Mouse (Mus musculus): ENCODE results near the gene Ninj2. TPM values are rescaled to one million over a fixed set of nuclear protein-coding genes. Genes with fewer than 3 reads are reported as not detected.

Gene Ninj2
- polyA plus RNA-seq, 1 experiment from 2014 or later = not detected

DNA sequence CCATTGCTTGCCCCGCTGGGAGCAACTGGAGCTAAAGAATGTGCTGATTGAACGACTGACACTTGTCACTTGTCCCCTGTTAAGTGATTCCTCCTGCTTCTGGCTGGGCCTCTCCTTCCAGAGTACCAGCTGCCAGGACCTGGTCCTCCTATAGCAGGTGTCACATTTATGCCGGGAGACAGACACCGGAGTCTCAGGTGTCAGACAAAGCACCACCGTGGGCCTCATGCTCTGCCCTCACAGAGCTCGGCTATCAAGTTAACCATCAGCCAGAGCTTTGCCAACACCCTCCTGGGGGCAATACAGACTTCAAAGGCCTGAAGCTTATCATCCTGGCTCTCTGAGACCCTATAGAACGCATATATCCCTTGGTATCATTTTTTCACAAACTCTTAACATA lies 142.7 kb downstream of the Ninj2 start:
- WGBS = 53% methylated on average over 7 of the region's 7 CpGs

DNA sequence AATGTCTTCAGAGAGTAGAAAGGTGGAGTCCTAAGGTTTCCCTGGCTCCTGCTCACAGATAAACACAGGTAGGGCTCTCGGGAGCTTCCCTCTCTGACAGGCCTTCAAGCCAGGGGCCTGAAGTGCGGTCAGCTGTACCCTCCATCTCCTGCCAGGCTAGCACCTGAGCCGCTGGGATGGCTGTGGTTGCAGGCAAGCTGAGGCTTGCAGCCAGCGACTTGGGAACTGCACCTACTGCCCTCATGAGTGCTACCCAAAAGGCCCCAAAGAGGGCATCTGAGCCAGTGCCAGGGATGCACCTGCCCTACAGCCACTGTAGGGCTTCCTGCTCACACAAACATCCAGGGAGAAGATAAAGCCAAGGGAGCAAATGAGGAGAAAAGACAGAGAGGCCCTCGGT lies 147.3 kb downstream of the Ninj2 start:
- no peaks in the 10 kb centered on the region for H3K4me1 ChIP-seq (ENCODE audit: control insufficient read depth, insufficient read depth, low read length)
- no peaks in the 10 kb centered on the region for H3K27me3 ChIP-seq (ENCODE audit: control insufficient read depth, insufficient read depth, low read length)
- no peak for ATAC-seq (ENCODE audit: low read depth)
- H3K4me3 ChIP-seq (ENCODE audit: low read depth, low read length) = no peak overlapping the region
- no peak overlapping the region for H3K9ac ChIP-seq (replicated peaks; ENCODE audit: low read depth, low read length)
- H3K27ac ChIP-seq (ENCODE audit: low read depth, low read length) = no peak overlapping the region
- H3K9me3 ChIP-seq (ENCODE audit: control insufficient read depth, low read length) = no peaks in the 10 kb centered on the region
- WGBS = 85% methylated on average over 5 of the region's 5 CpGs
- H3K36me3 ChIP-seq (ENCODE audit: control insufficient read depth, insufficient read depth, low read length) = no peaks in the 10 kb centered on the region
- no peak overlapping the region for H3K4me2 ChIP-seq (ENCODE audit: low read depth, low read length)

More for the DNA sequence above, 142.7 kb downstream of the Ninj2 start:
- Histone ChIP-seq H3K4me2 (ENCODE audit: low read depth, low read length) (no peak overlapping the region), H3K27ac (ENCODE audit: low read depth, low read length) (no peak overlapping the region), H3K27me3 (ENCODE audit: control insufficient read depth, insufficient read depth, low read length) (no peaks in the 10 kb centered on the region), H3K36me3 (ENCODE audit: control insufficient read depth, insufficient read depth, low read length) (no peaks in the 10 kb centered on the region), H3K4me3 (ENCODE audit: low read depth, low read length) (no peak overlapping the region), H3K9ac (replicated peaks; ENCODE audit: low read depth, low read length) (no peak overlapping the region), H3K4me1 (ENCODE audit: control insufficient read depth, insufficient read depth, low read length) (no peaks in the 10 kb centered on the region), H3K9me3 (ENCODE audit: control insufficient read depth, low read length) (no peaks in the 10 kb centered on the region)
- ATAC-seq (ENCODE audit: low read depth) = no peak

DNA sequence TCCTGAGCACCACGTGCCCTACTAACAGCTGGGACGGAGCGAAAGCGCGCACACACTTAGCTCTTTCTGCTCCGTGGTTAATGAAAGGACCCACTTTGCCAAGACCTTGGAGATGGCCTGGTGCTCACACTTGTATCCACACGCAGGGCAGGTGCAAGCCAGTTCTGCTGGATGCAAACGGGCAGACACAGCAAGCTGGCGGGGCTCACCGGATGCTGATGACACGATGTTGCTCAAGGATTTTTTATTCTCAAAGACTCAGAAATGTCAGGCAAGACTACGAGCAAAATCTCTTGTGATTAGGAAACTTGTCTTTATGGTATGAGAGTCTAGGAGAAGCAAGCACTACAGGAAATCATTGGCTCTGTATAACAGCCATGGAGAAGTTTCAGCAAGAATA lies 148.3 kb downstream of the Ninj2 start:
- H3K27ac ChIP-seq (ENCODE audit: low read depth, low read length) = no peak overlapping the region
- H3K4me1 ChIP-seq (ENCODE audit: control insufficient read depth, insufficient read depth, low read length) = no peaks in the 10 kb centered on the region
- H3K36me3 ChIP-seq (ENCODE audit: control insufficient read depth, insufficient read depth, low read length) = no peaks in the 10 kb centered on the region
- H3K4me3 ChIP-seq (ENCODE audit: low read depth, low read length) = no peak overlapping the region
- WGBS = 93% methylated on average over 12 of the region's 12 CpGs
- H3K9ac ChIP-seq (replicated peaks; ENCODE audit: low read depth, low read length) = no peak overlapping the region
- ATAC-seq (ENCODE audit: low read depth) = no peak
- H3K27me3 ChIP-seq (ENCODE audit: control insufficient read depth, insufficient read depth, low read length) = no peaks in the 10 kb centered on the region
- no peak overlapping the region for H3K4me2 ChIP-seq (ENCODE audit: low read depth, low read length)
- H3K9me3 ChIP-seq (ENCODE audit: control insufficient read depth, low read length) = no peaks in the 10 kb centered on the region

DNA sequence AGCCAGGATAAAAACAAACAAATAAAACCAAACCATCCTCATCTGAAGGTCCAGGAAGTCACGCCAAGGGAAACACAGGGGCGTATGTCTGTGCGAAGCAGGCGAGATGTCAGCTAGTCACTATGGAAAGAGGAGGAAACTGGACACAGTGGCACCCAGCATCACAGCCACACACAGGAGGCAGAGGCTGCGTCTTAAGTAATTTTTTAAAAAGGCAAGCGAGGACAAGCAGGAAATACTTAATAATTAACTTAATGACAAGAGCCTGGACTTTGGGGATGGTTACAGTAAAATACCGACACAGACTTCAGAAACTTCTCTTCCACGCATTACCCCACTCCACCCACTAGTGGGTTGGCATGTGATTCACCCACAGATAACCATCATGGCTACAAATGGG lies 149.4 kb downstream of the Ninj2 start:
- H3K4me2 ChIP-seq (ENCODE audit: low read depth, low read length) = no peak overlapping the region
- no peak for ATAC-seq (ENCODE audit: low read depth)
- H3K4me1 ChIP-seq (ENCODE audit: control insufficient read depth, insufficient read depth, low read length) = no peaks in the 10 kb centered on the region
- no peak overlapping the region for H3K27ac ChIP-seq (ENCODE audit: low read depth, low read length)
- WGBS = 85% methylated on average over 8 of the region's 8 CpGs
- H3K4me3 ChIP-seq (ENCODE audit: low read depth, low read length) = no peak overlapping the region
- H3K9me3 ChIP-seq (ENCODE audit: control insufficient read depth, low read length) = no peaks in the 10 kb centered on the region
- H3K36me3 ChIP-seq (ENCODE audit: control insufficient read depth, insufficient read depth, low read length) = no peaks in the 10 kb centered on the region
- H3K9ac ChIP-seq (replicated peaks; ENCODE audit: low read depth, low read length) = no peak overlapping the region
- H3K27me3 ChIP-seq (ENCODE audit: control insufficient read depth, insufficient read depth, low read length) = no peaks in the 10 kb centered on the region

DNA sequence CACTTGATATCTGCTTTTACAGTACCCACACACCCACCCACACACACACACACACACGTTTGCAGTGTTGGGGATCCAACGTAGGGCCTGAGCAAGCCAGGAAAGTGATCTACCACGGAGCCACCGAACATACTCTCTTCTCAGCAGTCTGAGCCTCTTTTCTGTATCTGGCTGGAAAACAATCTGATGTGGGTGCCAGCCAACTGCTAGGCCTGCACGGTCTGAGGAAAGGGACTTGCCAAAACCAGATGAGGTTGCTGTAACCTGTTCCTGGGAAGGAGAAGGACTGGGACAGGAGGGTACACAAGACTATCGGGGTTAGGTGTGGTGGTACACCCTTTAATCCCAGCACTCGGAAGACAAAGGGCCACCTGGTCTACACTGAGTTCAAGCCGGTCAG lies 150.1 kb downstream of the Ninj2 start:
- ATAC-seq (ENCODE audit: low read depth) = no peak
- no peaks in the 10 kb centered on the region for H3K4me1 ChIP-seq (ENCODE audit: control insufficient read depth, insufficient read depth, low read length)
- H3K4me3 ChIP-seq (ENCODE audit: low read depth, low read length) = no peak overlapping the region
- H3K4me2 ChIP-seq (ENCODE audit: low read depth, low read length) = no peak overlapping the region
- H3K27me3 ChIP-seq (ENCODE audit: control insufficient read depth, insufficient read depth, low read length) = no peaks in the 10 kb centered on the region
- no peak overlapping the region for H3K27ac ChIP-seq (ENCODE audit: low read depth, low read length)
- no peak overlapping the region for H3K9ac ChIP-seq (replicated peaks; ENCODE audit: low read depth, low read length)
- H3K9me3 ChIP-seq (ENCODE audit: control insufficient read depth, low read length) = no peaks in the 10 kb centered on the region
- WGBS = 83% methylated on average over 8 of the region's 8 CpGs
- H3K36me3 ChIP-seq (ENCODE audit: control insufficient read depth, insufficient read depth, low read length) = no peaks in the 10 kb centered on the region

DNA sequence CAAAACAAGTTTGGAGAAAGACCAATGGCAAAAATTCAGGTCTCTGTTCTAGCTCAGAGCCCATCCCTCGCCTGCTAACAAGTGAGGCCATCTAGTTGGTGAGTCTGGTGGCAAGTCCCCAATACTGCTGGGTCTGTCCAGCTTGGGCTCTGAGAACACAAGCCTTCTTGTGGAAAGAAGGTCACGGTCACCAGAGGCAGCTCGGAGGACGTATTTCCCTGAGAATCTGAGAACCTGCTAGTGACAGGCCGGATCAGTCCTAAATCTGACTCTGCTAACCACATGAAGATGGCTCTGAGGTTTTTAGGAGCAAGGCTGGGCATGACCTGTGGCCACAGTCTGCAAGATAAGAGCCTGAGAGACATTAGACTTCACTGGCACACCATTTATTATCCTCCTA lies 153.5 kb downstream of the Ninj2 start:
- WGBS = 91% methylated on average over 5 of the region's 5 CpGs
- ATAC-seq (ENCODE audit: low read depth) = no peak
- no peaks in the 10 kb centered on the region for H3K27me3 ChIP-seq (ENCODE audit: control insufficient read depth, insufficient read depth, low read length)
- no peaks in the 10 kb centered on the region for H3K36me3 ChIP-seq (ENCODE audit: control insufficient read depth, insufficient read depth, low read length)
- no peak overlapping the region for H3K9ac ChIP-seq (replicated peaks; ENCODE audit: low read depth, low read length)
- no peaks in the 10 kb centered on the region for H3K9me3 ChIP-seq (ENCODE audit: control insufficient read depth, low read length)
- H3K4me1 ChIP-seq (ENCODE audit: control insufficient read depth, insufficient read depth, low read length) = no peaks in the 10 kb centered on the region
- no peak overlapping the region for H3K4me3 ChIP-seq (ENCODE audit: low read depth, low read length)
- no peak overlapping the region for H3K27ac ChIP-seq (ENCODE audit: low read depth, low read length)
- H3K4me2 ChIP-seq (ENCODE audit: low read depth, low read length) = no peak overlapping the region

DNA sequence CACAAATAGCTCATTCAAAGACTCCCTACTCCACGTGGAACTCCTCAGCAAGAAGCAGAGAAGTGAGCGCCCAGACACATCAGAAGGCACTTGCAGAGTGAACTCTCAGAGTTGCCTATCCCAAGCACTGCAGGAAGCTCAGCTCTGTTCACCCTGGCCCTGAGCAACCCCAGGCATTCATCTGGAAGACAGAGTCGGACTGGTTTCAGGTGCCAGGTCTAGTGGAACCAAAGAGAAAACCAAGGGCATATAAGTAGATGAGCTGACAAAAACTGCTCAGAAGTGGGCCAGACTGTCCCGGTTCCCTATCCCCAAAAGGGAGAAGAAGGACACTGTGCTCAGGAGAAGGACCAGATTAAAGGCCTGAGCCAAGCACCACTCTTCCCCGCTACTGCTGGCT lies 156.7 kb downstream of the Ninj2 start:
- Histone ChIP-seq H3K27ac (ENCODE audit: low read depth, low read length) (no peak overlapping the region), H3K9ac (replicated peaks; ENCODE audit: low read depth, low read length) (no peak overlapping the region), H3K4me1 (ENCODE audit: control insufficient read depth, insufficient read depth, low read length) (no peaks in the 10 kb centered on the region), H3K27me3 (ENCODE audit: control insufficient read depth, insufficient read depth, low read length) (no peaks in the 10 kb centered on the region), H3K4me2 (ENCODE audit: low read depth, low read length) (no peak overlapping the region), H3K4me3 (ENCODE audit: low read depth, low read length) (no peak overlapping the region), H3K9me3 (ENCODE audit: control insufficient read depth, low read length) (no peaks in the 10 kb centered on the region), H3K36me3 (ENCODE audit: control insufficient read depth, insufficient read depth, low read length) (no peaks in the 10 kb centered on the region)
- ATAC-seq (ENCODE audit: low read depth) = no peak
- 76% methylated on average over 5 of the region's 5 CpGs for WGBS

Other genes starting within 250 kb of the Ninj2 start
- gene Erc1, start 245.2 kb upstream of the Ninj2 start, polyA plus RNA-seq (2014; fragmentation: Nextera tagmentation; extraction: Ambion mirVana) = 59.4 and 66.1 TPM in 2 replicates
- gene Rad52, start 190.7 kb upstream of the Ninj2 start, polyA plus RNA-seq (2014; fragmentation: Nextera tagmentation; extraction: Ambion mirVana) = 23.3 and 25.7 TPM in 2 replicates
- 64.1 and 71.8 TPM in 2 replicates for gene Wnk1, start 54.7 kb upstream of the Ninj2 start, polyA plus RNA-seq (2014; fragmentation: Nextera tagmentation; extraction: Ambion mirVana)
- not detected in 2 replicates for gene D330020A13Rik, start 201.0 kb downstream of the Ninj2 start, polyA plus RNA-seq (2014; fragmentation: Nextera tagmentation; extraction: Ambion mirVana)
- 0.09 TPM in 2 replicates for gene B4galnt3, start 201.2 kb downstream of the Ninj2 start, polyA plus RNA-seq (2014; fragmentation: Nextera tagmentation; extraction: Ambion mirVana)

All from neural tube, embryonic 14.5 days (tissue).